Mouse (Mus musculus) cortical plate, adult 2 months (tissue): Measurements from ENCODE around the gene Ndufc1.

Experiments used
- CTCF ChIP-seq: fragments of 200-500 bp; IDR thresholded peaks from 2 replicates; pipeline ENCODE4 v1.5.1; 2011; ENCODE audit warnings: mild to moderate bottlenecking, control low read depth, low read length; ENCODE audit not compliant: insufficient read depth; ENCODE audit errors: extremely low read depth
- POLR2A ChIP-seq: fragments of 200-500 bp; IDR thresholded peaks from 2 replicates; pipeline ENCODE4 v1.6.1; 2011; ENCODE audit warnings: mild to moderate bottlenecking, low read length, control low read depth; ENCODE audit not compliant: insufficient read depth; ENCODE audit errors: extremely low read depth

- no peak for TF ChIP-seq CTCF
- no peak for TF ChIP-seq POLR2A
Measured at GRCm38 (mm10) chr3:51400682-51401081, 8.1 kb downstream of the Ndufc1 start.
